Mouse (Mus musculus) embryonic stem cell, embryonic (primary cell): ENCODE results near the gene Terb2.

Experiments
- CTCF ChIA-PET, 4 experiments: fragments of 300-600 bp in 2 of 4; fragments of 350-600 bp in 2 of 4; sonication (Branson Sonifier 250); formaldehyde crosslinking; loops; one replicate each; lab custom pipeline; 2022; ENCODE audit warnings: inconsistent platforms in 2 of 4; lab: Charles Lee
- POLR2A ChIA-PET, 4 experiments: fragments of 300-600 bp in 2 of 4; fragments of 350-600 bp in 2 of 4; sonication (Branson Sonifier 250); formaldehyde crosslinking; loops; one replicate each; lab custom pipeline; 2022; ENCODE audit warnings: antibody characterized with exemption in 4 of 4, inconsistent platforms in 1 of 4; lab: Charles Lee

Terb2 gene

GRCm38 (mm10) chr2:122155292-122155691 lies 30.8 kb upstream of the Terb2 start:
- ChIA-PET POLR2A (interaction anchor here in 1 of 4 experiments (1.0 to 4.2 kb wide), 2 partner anchors 8 to 10 kb away, joined by 4 to 20 read pairs; partner anchors contain the start of gene B2m), CTCF (no interaction called here)

GRCm38 (mm10) chr2:122156051-122156700 lies 29.9 kb upstream of the Terb2 start:
- POLR2A ChIA-PET: interaction anchor here in 3 of 4 experiments (0.5 to 4.6 kb wide), 8 partner anchors 9 to 643 kb away, joined by 3 to 23 read pairs (median 4); partner anchors contain the start of genes B2m (in 3 of the 3) and Spg11 (in 2 of the 3)

GRCm38 (mm10) chr2:122157561-122157960 lies 28.5 kb upstream of the Terb2 start:
- CTCF ChIA-PET: interaction anchor here in 1 of 4 experiments (0.6 kb wide), 1 partner anchor 15 kb away, joined by 3 read pairs; no protein-coding TSS in a partner anchor

More at GRCm38 (mm10) chr2:122156051-122156700, 29.9 kb upstream of the Terb2 start:
- CTCF ChIA-PET: interaction anchor here in 1 of 4 experiments (0.6 kb wide), 1 partner anchor 158 kb away, joined by 6 read pairs; the partner anchor contains the start of gene Duoxa1

DNA sequence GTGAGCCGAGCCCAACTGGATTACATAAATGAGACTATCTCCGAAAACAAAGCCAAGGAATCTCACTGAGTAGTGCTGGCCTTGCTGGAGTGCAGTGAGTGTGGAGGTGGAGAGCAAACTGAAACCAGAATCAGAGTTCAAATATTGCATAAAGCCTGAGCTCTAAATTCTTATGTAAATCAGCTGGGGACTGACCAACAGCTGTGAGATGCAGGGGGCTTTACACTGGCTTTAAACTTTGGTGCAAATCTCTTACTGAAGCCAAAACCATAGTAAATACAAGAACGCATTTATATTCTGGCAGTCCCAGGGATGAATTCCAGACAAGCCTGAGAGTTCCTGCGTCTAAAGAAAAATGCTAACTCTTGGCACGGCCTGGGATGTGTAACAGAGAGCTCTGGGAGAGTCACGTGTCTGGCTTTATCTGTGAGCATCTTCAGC lies 27.7 kb upstream of the Terb2 start:
- CTCF ChIA-PET: interaction anchor here in 2 of 4 experiments (0.6 to 1.7 kb wide), 2 partner anchors 29 to 85 kb away, joined by 3 read pairs; no protein-coding TSS in a partner anchor
- POLR2A ChIA-PET: interaction anchor here in 3 of 4 experiments (0.8 to 4.6 kb wide), 12 partner anchors 11 to 94 kb away, joined by 3 to 23 read pairs (median 7); partner anchors contain the start of genes B2m (in 3 of the 3) and Spg11 (in 2 of the 3)

More at GRCm38 (mm10) chr2:122157561-122157960, 28.5 kb upstream of the Terb2 start:
- POLR2A ChIA-PET: interaction anchor here in 3 of 4 experiments (1.7 to 4.6 kb wide), 5 partner anchors 10 to 39 kb away, joined by 4 to 23 read pairs (median 8); partner anchors contain the start of genes B2m (in 2 of the 3) and Spg11 (in 2 of the 3)

GRCm38 (mm10) chr2:122159667-122160066 lies 26.4 kb upstream of the Terb2 start:
- ChIA-PET POLR2A (interaction anchor here in 3 of 4 experiments (0.5 to 4.6 kb wide), 14 partner anchors 9 to 485 kb away, joined by 3 to 23 read pairs (median 4); partner anchors contain the start of genes B2m (in 3 of the 3) and Spg11 (in 1 of the 3)), CTCF (interaction anchor here in 2 of 4 experiments (0.8 to 1.7 kb wide), 3 partner anchors 52 to 86 kb away, joined by 3 to 5 read pairs (median 3); no protein-coding TSS in a partner anchor)

GRCm38 (mm10) chr2:122160680-122161079 lies 25.4 kb upstream of the Terb2 start, which contains the start of gene Trim69:
Gene Trim69 (plus strand): TSS chr2:122160700.
- CTCF ChIA-PET: interaction anchor here in 2 of 4 experiments (0.6 to 0.8 kb wide), 3 partner anchors 83 to 234 kb away, joined by 3 read pairs; no protein-coding TSS in a partner anchor
- POLR2A ChIA-PET: interaction anchor here in 3 of 4 experiments (0.6 to 4.6 kb wide), 7 partner anchors 13 to 188 kb away, joined by 3 to 23 read pairs (median 4); partner anchors contain the start of genes B2m (in 1 of the 3) and Spg11 (in 1 of the 3)

GRCm38 (mm10) chr2:122161542-122161941 lies 24.5 kb upstream of the Terb2 start:
- POLR2A ChIA-PET: interaction anchor here in 3 of 4 experiments (0.7 to 1.4 kb wide), 12 partner anchors 10 to 92 kb away, joined by 3 to 10 read pairs (median 4); partner anchors contain the start of genes Spg11 (in 3 of the 3) and B2m (in 2 of the 3)
- CTCF ChIA-PET: interaction anchor here in 3 of 4 experiments (0.5 to 1.4 kb wide), 4 partner anchors 27 to 141 kb away, joined by 3 to 4 read pairs (median 4); no protein-coding TSS in a partner anchor

- POLR2A ChIA-PET: interaction anchor here in 3 of 4 experiments (0.6 to 1.4 kb wide), 7 partner anchors 11 to 76 kb away, joined by 3 to 10 read pairs (median 3); partner anchors contain the start of genes Spg11 (in 2 of the 3), Patl2 (in 1 of the 3) and Terb2 (in 1 of the 3)
- CTCF ChIA-PET: interaction anchor here in 1 of 4 experiments (1.4 kb wide), 1 partner anchor 140 kb away, joined by 3 read pairs; no protein-coding TSS in a partner anchor
Observed at GRCm38 (mm10) chr2:122162529-122162928, 23.5 kb upstream of the Terb2 start.

GRCm38 (mm10) chr2:122163430-122164195 lies 22.5 kb upstream of the Terb2 start:
- POLR2A ChIA-PET: interaction anchor here (0.7 to 1.9 kb wide), 11 partner anchors 10 to 77 kb away, joined by 3 to 9 read pairs (median 3); partner anchors contain the start of genes Spg11 (in 3 of the 4), B2m (in 1 of the 4), Patl2 (in 1 of the 4) and Terb2 (in 1 of the 4)
- CTCF ChIA-PET: interaction anchor here in 2 of 4 experiments (0.7 to 0.8 kb wide), 2 partner anchors 16 to 217 kb away, joined by 3 to 5 read pairs; partner anchors contain the start of gene B2m (in 1 of the 2)

DNA sequence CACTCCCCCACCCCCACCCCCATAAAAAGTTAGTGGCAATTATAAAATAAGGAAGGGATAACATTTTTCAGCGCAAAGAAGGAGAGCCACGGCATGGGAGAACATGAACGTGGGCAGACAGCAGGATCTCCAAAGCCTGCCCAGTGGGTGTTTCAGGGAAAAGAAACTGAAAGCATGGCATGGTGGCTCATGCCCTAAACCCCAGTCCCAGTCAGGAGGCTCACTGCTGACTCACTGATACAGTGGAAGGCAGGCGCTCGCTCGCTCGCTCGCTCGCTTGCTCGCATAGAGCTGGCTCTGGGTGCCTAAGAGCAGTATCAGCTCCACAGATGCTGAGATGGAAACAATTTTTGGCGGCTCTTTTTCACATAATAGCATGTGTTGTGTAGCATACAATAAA lies 21.8 kb upstream of the Terb2 start:
- POLR2A ChIA-PET: interaction anchor here in 3 of 4 experiments (0.6 to 1.9 kb wide), 7 partner anchors 9 to 49 kb away, joined by 3 to 9 read pairs (median 4); partner anchors contain the start of genes Spg11 (in 2 of the 3) and B2m (in 1 of the 3)

DNA sequence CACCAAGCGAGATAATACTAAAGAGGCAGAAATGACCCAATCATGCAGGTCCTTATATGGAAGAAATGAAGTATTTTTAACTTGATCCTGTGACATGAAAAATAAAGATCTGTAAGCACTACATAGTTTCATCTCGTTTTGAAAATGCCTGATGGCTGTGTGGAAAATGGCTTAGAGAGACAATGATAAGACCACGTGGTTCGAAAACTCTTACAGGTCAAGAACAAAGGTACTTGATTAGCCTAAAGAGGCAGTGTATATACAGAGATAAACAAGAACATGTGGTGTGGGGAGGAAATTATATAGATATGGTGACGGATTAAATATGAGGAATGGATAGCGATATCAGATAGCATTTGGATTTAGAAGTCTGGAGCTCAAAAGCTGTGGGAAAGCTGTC lies 14.8 kb upstream of the Terb2 start:
- POLR2A ChIA-PET: interaction anchor here in 1 of 4 experiments (1.1 kb wide), 1 partner anchor 26 kb away, joined by 3 read pairs; no protein-coding TSS in a partner anchor

More for the DNA sequence above, 21.8 kb upstream of the Terb2 start:
- CTCF ChIA-PET: interaction anchor here in 2 of 4 experiments (0.6 to 0.8 kb wide), 2 partner anchors 18 to 216 kb away, joined by 3 read pairs; no protein-coding TSS in a partner anchor

DNA sequence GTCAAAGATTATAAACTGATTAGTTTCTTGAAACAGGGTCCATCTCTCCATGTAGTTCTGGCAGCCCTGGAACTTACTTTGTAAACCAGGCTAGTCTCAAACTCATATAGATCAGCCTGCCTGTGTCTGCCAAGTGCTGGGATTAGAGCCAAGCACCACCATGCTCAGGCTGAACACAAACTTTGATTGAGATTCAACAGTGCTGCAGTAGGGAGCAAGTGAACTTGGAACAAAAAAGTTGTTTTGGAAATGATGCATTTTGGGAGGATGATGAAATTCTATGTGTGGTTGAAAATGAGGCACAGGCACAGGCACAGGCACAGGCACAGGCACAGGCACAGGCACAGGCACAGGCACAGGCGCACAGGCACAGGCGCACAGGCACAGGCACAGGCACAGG lies 13.9 kb upstream of the Terb2 start:
- ChIA-PET POLR2A (interaction anchor here in 2 of 4 experiments (1.0 to 1.1 kb wide), 2 partner anchors 11 to 26 kb away, joined by 3 read pairs; no protein-coding TSS in a partner anchor), CTCF (no interaction called here)

More for the DNA sequence above, 14.8 kb upstream of the Terb2 start:
- CTCF ChIA-PET: interaction anchor here in 1 of 4 experiments (0.5 kb wide), 1 partner anchor 81 kb away, joined by 3 read pairs; no protein-coding TSS in a partner anchor

DNA sequence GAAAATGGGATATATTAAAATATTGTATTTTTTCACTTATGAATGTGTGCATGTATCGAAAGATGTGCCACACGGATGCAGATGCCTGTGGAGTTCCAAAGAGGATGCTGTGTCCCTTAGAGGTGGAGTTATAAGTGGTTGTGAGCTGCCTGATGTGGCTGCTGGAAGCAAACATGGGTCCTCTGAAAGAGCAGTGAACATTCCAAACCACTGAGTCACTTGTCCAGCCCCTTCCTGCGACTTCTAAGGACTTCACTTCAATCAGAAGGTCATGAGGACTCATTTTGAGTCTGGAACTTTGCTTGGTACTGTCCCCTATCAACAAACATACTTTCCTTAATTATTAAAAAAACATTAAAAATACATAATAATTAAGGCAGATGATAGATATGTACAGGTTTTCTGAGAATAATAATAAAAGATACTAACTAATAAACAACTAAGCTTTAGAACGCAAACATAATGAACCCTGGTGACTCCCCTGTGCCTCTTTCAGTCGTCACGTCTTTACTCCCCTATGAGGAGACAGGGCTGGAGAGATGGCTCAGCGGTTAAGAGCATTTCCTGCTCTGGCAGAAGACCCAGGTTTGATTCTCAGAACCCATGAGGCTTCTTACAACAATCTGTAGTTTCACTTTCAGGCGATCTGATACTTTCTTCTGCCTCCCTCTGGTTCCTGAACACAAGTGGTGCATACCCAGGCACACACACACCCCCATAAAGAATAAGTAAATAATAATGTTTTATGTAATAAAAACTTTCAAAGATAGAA lies 5.8 kb upstream of the Terb2 start:
- CTCF ChIA-PET: no interaction called here

DNA sequence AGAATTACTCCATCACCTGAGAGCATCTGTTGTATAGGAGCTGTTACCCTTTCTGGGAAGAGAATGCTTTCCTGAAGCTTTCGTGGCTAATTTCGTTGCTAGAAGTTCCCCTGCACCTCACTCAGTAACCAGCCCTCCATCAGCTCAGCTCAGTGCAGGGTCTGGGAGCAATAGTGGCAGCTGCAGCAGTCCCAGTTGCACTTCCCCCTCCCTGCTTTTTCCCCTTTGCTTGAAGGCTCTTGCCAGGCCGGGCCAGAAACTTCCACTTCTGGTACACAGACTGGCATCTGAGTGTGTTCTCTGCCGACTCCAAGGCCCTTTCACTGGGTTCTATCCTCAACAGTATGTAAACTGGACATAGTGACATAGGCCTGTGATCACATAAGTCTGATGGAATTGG lies 986 bp upstream of the Terb2 start:
- ChIA-PET CTCF (interaction anchor here in 1 of 4 experiments (0.6 kb wide), 2 partner anchors 182 to 371 kb away, joined by 4 to 9 read pairs; no protein-coding TSS in a partner anchor), POLR2A (interaction anchor here in 3 of 4 experiments (0.6 to 2.3 kb wide), 11 partner anchors 12 to 389 kb away, joined by 3 to 8 read pairs (median 3); partner anchors contain the start of gene B2m (in 2 of the 3))

More for the DNA sequence above, 5.8 kb upstream of the Terb2 start:
- POLR2A ChIA-PET: no interaction called here

DNA sequence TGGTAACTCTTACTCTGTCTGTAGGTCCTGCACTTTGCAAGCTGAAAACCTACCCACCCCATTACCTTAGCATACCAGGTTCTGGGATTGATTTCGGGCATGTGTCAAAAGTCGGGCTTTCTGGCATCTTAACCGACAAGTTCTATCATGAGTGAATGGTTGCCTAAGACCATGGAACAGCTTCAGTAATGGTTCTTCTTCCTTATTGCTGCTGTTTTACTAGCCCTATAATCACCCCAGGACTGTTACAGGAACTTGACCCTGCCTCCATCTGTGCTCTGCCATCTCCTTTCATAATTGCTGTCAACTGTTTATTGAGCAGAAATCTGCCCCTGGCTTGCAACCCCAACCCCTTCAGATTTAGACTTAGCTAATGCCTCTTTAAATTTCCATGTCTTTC lies 679 bp downstream of the Terb2 start:
- POLR2A ChIA-PET: interaction anchor here in 3 of 4 experiments (0.6 to 2.3 kb wide), 12 partner anchors 10 to 148 kb away, joined by 3 to 8 read pairs (median 4); partner anchors contain the start of genes B2m (in 1 of the 3) and Spg11 (in 1 of the 3)
- CTCF ChIA-PET: interaction anchor here in 2 of 4 experiments (0.6 to 1.1 kb wide), 2 partner anchors 57 to 176 kb away, joined by 3 read pairs; no protein-coding TSS in a partner anchor
